Mouse (Mus musculus): Measurements from ENCODE around the gene Zpbp.
A peak's percentile ranks its signal among the peaks of the same experiment; 100 is the strongest.

Zpbp gene

DNA sequence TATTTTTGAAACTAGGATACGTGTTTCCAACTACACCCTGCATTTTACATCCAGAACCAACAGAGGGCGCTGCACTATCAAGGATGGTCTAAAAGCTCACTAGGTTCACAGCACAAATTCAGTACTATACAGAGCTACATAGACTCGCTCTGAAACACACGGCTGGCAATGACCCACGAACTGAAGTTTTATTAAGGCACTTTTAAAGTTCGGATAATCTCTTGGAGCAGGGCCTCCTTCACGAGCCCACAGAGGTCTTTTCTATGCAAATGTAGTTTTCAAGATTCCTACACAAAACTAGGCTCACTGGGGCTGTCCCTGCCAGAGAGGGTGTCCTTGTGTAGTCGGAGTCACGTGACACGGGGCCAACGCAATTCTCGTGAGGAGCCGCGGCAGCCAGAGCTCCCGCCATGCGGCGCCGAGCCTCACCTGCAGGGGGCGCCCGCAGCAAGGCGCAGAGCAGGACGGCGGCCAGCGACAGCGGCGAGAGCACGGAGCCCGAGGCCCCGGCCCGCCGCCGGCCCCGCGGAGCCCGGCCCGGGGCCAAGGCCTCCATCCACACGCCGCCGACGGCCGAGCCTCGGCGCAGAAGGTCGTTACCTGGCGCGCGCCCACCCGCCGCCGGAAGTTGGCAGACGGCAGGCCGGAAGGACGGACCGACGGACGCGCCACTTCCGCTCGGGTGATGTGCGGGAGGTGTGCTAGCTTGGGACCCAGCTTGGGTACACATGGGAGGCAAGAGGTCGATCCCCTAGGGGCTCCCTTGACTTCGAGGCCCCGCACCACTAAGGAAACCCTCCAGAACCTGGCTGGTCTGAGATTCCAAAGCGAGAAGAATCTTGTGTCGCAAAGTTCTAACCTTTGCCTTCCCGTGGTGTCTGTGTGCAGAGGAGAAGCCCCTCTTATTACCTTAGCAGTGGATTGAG lies at the start of gene Zpbp, which contains the start of gene Spata48:
Gene Zpbp (minus strand): TSS at position 774 of the 926 bp plus-strand sequence.
Gene Spata48 (plus strand): TSS at position 460 of the 926 bp plus-strand sequence.
- DNase-seq (ENCODE audit: low read depth in 1 of 2, low spot score in 2 of 2): peak; percentile 88 to 94

DNA sequence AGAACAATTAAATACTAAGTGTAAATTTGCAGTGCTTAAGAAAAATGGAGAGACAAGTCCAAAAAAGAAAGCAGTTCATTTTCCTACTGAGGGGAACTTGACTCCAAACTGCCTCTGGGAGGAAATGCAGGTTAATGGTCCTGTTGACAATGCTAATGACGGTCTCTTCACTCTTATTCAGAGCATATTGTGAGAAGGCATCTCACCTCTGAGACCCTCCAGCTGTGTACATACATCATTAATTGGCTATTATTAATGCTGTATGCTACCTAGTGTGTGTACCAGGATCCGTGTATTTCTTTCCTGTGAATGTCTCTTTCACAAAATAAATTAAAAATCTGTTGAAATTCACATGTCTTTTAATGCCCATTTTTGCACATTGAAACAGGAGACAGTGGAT lies 47.2 kb upstream of the Zpbp start:
- no peak for DNase-seq (ENCODE audit: low read depth in 1 of 2, low spot score in 2 of 2)

DNA sequence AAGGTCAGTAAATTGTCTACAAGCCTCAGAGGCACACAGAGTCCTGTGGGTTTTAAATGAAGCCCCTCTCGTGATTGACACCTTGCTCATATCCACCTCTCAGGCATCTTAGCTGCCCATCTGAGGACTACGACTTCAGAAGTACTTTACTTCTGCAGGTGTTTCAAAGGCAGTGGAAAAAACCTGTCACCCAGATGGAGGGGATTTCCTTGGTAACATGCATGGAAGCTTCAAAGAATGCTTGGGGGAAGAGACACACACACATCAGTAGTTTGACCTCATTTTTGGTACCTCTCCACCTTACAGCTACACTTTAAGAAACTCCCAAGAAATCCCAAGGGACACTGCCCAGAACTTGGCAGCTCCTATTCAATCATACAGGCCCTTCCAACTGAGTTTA lies 44.0 kb upstream of the Zpbp start:
- no peak for DNase-seq (ENCODE audit: low read depth in 1 of 2, low spot score in 2 of 2)

DNA sequence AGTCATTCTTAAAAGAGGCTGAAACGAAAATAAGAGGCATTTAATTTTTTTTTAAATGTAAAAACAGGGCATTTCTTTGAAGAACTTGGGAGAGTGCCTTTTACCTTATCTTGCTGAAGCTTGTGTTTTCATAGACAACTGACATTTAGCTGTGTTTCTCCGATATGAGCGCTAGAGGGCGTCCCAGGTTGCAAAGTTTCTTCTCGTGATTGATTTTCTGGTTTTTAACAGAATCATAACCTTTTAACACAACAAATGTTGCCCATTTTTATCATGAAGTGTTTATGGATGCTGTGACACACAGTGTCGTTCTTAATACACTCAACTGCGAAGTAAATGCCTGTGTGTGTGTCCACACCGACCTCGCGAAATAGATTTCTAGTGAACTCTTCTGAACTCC lies 37.7 kb upstream of the Zpbp start:
- peak in 1 of 2 experiments; percentile 20 for DNase-seq (ENCODE audit: low read depth in 1 of 2, low spot score in 2 of 2)

DNA sequence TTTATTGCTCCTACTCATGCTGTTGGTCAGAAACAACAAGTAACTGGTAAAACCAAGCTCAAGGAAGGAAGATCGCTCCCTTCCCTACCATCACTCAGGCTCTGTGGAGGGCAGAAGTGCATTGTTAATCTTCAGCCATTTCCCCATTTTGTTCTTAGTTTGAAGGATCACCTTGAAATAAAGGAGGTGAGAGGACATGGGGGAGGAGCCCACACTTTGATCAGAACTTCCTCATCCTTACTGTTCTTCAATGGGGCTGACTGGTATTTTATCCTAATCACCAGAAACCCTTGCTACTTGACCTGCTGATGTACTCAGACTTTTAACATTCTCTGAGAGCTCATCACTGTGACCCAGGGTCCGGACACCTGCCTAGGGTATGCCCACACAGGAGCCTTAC lies 33.5 kb upstream of the Zpbp start:
- DNase-seq (ENCODE audit: low read depth in 1 of 2, low spot score in 2 of 2): no peak

DNA sequence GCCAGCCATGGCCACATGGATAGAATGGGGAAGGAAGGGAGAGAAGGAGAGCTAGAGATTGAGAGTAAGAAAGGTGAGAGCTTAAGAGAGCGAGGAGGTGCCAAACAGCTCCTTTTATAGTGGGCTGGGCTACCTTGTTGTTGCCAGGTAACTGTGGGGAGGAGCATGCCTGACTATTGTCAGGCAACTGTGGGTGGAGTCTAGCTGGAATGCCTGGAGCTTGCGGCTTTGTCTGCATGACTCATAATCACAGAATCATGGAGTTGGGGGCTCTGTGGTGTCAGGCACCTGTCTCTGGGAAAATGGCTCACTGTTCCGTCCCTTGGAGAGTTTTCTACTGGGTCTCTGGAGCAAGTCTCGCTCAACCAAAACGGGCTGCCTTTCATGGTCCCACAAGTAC lies 29.8 kb upstream of the Zpbp start:
- no peak for DNase-seq (ENCODE audit: low read depth in 1 of 2, low spot score in 2 of 2)

DNA sequence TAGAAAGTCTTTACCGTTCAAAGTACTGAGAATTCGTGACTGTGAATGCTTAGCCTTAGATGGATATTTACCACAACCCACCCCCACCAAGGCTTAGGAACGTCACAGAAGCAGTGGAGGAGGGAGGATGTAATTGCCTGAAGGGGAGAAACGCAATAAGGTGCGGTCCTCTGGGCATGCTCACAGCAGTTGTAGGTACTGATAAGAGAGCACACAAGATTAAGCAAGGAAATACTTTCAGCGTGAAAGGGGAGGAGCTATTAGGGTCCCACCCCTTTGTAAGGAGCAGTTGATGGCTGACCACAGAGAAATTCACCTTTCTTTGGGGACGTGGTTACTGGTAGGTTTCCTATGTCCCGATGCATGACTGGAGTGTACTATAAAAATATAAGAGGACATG lies 22.2 kb upstream of the Zpbp start:
- DNase-seq (ENCODE audit: low read depth in 1 of 2, low spot score in 2 of 2): no peak

DNA sequence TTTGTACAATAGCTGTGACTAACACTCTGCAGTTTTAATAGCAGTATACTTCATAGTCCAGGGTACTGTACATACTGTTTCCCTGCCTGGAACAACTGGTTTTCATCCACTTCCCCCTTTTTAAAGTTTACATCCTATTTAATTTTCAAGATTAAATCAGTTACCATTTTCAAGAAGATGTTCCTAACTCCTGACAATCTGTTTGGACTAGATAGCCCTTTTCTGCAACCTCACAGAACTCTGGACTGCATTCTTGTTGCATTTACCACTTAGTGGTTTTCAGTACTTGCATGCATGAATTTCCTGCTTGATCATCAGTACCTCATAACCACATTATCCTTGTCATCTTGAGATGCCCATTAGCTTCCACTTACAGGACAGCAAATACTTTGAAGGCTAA lies 6.7 kb upstream of the Zpbp start:
- no peak for DNase-seq (ENCODE audit: low read depth in 1 of 2, low spot score in 2 of 2)

DNA sequence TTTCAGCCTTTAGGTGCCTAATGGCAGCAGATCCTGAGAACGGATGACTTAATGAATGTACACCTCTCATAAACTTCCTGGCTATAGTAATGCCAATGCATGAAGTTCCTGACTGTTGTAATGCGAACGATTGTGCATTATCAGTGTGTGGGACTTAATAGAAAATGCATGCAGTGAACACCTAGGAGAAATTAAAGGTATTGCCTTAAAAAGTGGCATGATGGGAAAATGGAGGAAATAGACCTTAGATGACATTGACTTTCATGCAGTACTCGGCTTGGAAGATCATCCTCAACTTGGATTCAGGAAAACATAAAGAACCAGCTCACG lies 318 bp upstream of the Zpbp start:
- DNase-seq (ENCODE audit: low read depth in 1 of 2, low spot score in 2 of 2): no peak

DNA sequence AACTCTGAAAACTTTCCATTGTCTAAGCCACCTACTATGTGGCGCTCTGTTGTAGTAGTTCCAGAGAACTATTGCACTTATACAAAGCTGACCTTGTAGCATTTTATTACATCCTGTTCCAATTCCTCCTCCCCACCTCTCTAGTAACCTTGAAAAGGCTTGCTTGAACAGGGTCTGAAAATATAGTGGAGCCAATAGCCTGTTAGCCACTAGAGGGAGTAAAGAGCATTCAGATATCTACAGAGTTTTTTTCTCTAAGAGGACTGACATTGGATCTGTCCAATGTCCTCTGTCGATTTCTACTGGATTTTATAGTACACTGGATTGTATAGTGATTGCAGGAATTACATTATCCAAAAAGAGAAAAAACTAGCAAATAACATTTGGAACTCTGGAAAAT lies 7.2 kb downstream of the Zpbp start:
- no peak for DNase-seq (ENCODE audit: low read depth in 1 of 2, low spot score in 2 of 2)

DNA sequence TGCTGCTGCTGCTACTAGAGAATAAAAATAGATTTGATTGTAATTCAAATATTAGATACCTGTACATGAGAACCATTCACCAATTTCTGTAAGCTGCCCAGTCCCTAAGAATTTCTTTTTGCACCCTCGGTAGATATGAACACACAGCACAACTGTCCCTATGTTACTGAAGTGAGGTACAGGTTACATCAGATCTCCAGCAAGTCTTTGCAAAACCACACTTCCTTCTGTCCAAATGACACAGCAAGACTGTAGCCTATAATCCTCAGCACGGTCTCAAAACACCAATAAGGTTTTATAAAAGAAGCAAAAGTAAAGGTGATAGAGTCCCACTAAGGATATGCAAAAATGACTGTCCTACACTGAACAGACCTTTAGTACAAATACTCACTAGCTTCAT lies 44.9 kb downstream of the Zpbp start:
- no peak for DNase-seq (ENCODE audit: low read depth in 1 of 2, low spot score in 2 of 2)

DNA sequence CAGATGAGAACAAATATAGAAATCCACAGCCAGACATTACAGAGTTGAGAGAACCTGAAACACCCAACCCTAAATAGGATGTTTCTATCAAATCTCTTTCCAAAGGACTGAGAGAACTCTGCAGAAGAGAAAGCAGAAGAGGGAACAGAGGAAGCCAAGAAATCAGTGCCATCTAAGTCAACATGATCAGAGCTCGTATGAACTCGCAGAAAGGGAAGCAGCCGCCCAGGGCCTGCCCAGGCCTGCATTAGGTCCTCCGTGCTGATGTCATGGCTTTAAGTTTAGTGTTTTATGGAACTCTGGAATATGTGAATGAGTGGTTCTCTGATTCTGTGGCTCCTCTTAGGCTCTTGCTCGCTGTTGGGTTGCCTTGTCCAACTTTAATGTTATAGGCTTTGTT lies 48.0 kb downstream of the Zpbp start:
- DNase-seq (ENCODE audit: low read depth in 1 of 2, low spot score in 2 of 2): no peak

DNA sequence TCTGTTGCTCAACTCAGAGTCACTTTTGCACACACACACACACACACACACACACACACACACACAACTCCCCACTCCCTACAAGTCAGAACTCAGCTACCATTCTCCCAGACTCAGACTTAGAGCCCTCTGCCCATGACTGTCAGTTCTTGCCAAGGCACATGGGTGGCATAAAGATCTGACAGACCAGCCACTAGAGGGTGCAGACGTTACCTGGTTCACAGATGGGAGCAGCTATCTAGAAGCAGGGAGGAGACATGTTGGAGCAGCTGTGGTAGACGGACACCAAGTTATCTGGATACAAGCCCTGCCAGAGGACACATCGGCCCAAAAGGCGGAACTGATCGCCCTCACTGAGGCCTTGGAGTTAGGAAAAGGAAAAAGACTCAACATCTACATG lies 67.5 kb downstream of the Zpbp start:
- no peak for DNase-seq (ENCODE audit: low read depth in 1 of 2, low spot score in 2 of 2)

DNA sequence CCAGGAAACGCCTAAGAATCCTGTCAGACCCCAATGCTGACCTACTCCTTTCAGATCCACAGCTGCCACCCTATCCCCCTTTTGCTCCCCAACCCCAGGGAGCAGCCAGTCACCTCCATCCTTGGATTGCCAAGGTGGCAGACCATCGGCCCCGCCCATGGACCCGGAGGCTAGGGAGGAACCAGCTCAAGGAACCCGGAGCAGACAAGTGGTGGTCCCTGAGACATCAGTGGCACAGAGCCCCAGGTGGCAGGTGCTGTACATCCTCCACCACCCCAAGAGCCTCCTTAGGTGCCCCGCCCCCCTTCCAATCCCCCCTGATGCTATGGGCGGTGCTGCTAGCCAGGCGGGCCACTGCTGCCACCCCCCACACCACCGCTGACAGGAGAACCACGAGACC lies 69.0 kb downstream of the Zpbp start:
- no peak for DNase-seq (ENCODE audit: low read depth in 1 of 2, low spot score in 2 of 2)

DNA sequence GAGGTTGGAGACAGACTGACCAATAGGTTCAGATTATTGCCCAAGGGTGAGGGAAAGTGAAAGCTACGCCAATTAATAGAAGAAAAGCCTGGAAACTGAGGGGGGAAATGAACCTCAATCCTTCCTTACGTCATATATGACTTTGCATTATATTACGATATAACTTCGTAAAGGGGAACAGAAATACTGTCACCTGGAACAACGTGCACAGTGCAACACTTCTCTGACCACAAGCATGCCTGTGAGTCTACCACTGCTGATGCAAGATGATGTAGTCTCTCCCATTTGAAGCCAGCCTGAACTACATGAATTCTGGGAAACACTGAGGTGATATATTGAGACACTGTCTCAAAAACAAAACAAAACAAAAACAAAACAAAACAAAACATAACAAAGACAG lies 90.9 kb downstream of the Zpbp start:
- DNase-seq (ENCODE audit: low read depth in 1 of 2, low spot score in 2 of 2): no peak

DNA sequence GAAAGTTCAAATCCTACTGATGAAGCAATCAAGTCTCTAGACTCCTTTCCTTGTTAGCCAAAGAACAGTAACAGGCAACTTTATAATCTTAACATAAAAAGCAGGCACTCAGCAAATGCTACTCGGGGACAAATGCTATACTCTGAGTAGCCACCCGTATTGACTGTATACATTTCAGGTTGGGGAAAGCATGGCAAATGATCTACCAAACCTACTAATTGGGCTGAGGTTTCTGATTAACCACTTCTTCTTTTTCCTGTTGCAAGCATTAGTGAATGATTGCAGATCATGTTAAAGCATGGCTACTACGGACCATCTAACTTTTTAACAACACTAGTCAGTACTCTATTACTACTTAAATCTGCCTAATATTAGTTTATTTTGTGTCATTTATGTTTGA lies 178.7 kb downstream of the Zpbp start:
- DNase-seq (ENCODE audit: low read depth in 1 of 2, low spot score in 2 of 2): no peak

DNA sequence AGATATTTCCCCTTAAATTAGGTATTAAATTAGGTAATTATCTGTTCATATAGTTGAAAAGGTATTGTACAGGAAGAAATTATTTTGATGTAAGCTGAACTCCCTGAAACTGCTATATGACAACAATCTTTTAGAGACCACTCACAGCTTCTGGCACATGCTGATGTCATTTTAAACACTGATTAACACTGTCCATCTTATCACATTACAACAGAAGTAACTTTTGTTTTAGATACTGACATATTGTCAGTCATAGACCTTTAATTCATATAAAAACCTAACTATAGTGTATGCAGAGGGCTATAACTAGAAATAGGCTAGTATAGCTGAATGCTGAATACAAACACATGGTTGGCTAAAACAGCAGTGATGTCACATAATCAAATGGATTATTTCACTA lies 182.1 kb downstream of the Zpbp start:
- DNase-seq (ENCODE audit: low read depth in 1 of 2, low spot score in 2 of 2): no peak

DNA sequence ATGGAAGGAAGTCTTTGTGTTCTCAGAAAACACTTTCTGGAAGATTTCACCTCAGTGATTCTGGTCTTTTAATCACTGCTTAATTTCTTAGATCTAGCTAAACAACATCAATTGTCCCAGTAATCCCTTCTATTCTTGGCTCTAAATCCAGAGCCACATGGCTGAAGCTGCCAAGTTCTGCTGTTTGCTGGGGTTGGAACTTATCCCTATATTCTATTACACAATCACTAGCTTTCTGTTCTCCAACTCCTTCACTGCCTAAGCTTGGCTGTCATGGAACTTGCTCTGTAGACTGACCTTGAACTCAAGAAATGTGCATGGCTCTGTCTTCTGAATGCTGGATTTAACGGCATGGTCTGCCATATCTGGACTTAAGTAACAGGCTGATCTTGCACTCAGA lies 204.9 kb downstream of the Zpbp start:
- no peak for DNase-seq (ENCODE audit: low read depth in 1 of 2, low spot score in 2 of 2)

DNA sequence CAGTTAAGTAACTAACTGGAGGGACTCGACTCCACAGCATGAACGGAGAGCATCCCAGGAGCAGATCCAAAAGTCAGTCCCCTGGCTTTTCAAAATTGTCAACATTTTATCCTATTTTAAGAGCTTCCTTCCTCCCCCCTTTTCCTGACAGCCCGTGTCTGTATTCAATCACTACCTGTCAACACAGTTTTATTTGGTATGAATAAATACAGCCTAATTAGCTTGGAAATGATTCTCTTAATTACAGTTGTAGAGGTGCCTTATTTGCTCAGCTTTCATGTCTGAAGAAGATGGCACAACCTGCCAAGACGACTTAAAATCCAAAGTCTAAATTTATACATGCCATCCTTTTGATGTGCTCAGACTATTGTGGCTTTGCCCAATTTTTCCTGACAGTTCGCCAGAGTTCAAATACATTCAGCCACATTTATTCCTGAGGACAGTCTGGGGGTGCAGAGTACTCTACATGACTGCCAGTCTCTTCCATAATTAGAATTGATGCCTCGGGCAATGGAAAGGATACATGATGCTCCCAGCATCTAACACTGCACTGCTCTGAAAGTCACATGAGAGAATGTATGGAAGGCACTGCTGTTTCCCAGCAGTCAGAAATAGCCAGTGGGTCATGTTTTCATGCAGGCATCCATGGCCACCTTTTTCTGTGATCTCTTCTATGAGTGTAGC lies 219.4 kb downstream of the Zpbp start:
- DNase-seq (ENCODE audit: low read depth in 1 of 2, low spot score in 2 of 2): no peak

DNA sequence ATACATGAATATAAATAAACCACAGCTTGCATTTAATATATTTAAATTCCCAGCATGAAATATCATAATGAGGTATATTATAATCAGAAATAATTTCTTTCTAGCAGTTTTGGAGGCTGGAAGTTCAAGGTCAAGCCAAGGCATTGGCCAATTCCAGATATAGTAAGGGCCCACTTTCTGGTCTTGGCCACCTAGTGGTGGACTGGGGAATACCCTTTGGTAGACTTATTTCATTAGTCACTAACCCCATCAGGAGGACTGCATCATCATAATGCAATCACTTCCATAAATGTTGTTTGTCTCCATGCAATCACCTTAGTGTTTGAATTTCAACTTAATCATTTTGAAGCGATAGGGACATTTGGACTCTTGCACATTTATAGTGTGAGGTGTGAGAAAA lies 222.9 kb downstream of the Zpbp start:
- no peak for DNase-seq (ENCODE audit: low read depth in 1 of 2, low spot score in 2 of 2)

All from monocyte, adult 2 months (primary cell).